Mouse (Mus musculus) adipocyte (in vitro differentiated cells): ENCODE measurements at regions not wholly inside any gene's neighbourhood (a gene's known extent, or its start where the extent isn't known, plus 50 kb on each side); places are given as distances from the start of the nearest gene placed in this dataset.
A peak's percentile ranks its signal among the peaks of the same experiment; 100 is the strongest.

Source experiments
- DNase-seq: peaks from one replicate; pipeline ENCODE4 v3.0.0-alpha.2; 2016; ENCODE audit warnings: low spot score

DNA sequence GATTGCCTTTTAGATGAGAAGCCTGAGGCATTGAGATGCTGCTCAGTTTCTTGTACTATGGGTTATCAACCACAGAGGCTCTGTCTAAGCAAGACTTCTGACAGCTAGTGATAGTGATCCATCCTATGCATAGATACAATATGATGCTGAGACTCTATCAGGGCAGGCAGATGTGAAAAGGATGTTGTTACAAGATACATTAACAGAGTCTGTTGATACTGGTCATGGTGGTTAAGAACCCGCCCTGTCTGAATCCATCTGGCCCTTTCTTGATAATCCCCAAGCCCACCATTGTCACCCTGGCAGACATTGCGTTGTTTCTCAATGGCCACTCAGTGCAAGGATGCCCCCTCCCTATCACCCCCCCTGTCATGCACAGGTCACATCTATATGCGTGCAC is 327.8 kb upstream of the Camk1g start:
- DNase-seq = no peak

DNA sequence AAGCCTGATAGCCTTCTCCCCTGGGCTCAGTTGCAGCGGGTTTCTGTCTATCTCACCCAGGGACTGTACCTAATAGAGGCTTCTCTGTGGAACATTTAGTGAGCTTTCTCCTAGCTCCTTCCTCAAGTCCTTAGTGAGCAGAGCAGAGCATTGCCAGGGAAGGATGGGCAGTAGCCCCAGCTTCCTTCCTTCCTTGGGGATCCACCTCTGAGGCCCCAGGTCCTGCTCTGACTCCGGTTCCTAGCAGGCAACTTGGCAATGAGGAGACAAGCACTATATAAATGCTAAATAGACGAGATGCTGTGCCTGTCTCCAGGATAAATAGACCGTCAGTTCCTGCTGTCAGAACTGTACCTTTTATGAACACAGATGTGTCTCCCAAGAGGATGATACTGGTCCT is 326.9 kb upstream of the Camk1g start:
- no peak for DNase-seq

DNA sequence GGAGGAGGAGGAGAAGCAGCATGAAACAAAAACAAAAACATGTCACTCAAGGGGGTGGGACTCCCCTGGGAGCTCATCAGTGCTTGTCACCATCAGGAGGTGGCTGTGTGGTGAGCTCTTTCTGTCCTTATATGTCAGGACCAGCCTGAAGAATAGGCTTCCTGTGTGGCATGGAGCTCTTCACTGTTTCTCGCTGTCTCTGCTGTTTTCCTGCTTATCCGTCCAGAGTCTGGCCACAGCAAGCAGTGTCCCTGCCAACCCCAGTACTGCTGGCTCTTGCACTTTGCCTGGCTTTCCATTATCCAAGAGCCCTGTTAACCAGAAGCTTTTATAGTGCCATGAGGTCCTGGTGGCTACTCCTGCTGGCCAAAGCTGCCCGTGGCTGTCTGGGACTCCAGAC is 322.9 kb upstream of the Camk1g start:
- DNase-seq = peak; percentile 50

DNA sequence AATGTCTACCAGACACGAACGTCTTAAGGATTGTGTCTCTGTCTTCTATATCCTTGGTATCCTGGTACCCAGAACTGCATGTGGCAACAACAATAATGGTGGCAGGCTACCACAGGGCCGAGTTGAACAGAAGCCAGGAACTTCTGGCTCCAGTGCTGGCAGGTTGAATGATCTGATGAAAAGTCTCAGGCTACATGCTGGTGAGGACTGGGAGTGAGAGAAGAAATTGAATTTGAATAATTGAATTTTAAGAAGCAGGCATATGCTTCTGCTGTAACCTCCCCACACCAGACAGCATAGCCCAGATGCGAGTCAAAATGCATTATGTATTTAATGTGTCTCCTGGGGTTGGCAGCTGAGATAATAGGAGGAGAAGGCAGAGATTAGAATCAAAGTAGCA is 319.5 kb upstream of the Camk1g start:
- DNase-seq = no peak

DNA sequence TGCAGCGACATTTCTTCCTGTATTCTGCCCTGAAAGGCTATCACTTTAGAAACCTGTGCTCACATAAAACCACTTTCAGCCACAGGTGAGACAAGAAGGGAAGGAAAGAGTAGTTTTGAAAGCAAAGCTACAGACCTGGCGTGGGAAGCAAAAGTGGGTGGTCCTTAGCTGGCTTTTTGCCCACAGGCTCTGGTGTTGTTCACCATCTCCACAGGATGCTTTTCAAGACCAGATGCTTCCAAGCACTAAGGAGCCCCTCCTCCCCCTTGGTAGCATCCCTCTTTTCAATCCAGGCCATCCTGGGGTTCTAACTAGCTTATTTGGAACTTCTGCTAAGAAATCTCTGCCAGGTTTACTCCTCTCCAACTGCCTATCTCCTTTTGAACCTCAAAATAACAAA is 312.8 kb upstream of the Camk1g start:
- DNase-seq = no peak

DNA sequence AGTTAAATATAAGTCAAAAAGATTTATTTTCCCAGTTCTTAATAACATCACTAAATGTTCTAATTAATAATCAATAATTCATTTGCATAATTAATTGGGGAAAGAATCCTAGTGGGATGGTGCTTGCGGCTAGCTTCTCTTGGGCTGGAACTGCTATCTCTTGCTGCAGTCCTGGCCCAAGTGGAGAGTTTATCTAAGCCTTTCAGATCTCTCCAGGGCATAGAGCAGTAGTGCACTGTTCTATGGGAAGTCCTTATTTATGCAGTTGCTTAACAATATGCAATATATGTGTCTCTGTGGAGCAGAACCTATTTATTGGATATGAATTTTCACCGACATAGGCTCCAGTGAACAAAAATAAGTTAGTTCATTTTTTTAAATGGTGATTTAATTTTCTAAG is 308.4 kb upstream of the Camk1g start:
- DNase-seq = no peak

DNA sequence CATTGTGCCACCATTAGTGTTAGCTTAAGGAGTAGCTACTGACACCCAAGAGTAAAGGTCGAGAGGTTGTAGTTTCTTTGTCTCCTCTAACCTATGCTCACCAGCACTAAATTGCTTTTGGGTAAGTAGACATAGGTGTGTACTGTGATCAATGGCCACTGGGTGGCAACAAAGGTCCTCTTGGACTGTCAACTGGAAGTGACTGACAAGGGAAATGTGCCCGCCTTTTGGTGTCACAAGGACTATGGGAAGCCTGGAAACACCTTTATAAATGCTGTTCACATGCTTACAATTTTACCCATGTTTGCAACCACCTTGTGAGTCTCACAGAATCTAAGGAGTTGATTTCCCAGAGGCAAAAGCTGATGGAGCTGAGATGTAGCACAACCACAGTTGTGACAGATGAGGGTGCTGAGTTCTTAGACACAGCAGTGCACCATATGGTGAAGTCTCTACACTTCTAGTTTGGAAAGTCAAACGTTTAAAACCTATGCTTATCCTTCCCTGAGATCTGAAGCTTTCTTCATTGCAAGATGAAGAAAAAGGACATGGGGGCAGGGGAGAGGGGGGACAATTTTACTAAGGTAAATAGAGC is 303.2 kb upstream of the Camk1g start:
- peak; percentile 70 for DNase-seq

DNA sequence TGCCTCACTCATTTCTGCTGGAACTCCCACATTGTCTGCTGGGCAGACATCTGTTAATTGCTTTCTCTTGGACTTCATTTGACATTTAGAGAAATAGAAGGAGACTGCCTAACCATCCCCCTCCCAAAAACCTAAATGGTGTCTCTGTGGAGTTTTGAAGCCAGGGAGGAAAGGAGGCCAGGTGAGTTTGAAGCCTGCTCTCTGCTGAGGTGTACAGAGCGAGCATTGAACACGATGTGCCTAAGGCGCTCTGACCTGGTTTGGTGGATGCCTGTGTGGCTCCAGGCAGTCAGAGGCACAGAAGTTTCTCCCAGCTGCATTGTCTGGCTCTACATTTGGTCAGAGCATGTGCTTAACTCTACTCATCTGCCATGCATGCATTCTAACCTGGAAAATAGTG is 302.6 kb upstream of the Camk1g start:
- DNase-seq = no peak

DNA sequence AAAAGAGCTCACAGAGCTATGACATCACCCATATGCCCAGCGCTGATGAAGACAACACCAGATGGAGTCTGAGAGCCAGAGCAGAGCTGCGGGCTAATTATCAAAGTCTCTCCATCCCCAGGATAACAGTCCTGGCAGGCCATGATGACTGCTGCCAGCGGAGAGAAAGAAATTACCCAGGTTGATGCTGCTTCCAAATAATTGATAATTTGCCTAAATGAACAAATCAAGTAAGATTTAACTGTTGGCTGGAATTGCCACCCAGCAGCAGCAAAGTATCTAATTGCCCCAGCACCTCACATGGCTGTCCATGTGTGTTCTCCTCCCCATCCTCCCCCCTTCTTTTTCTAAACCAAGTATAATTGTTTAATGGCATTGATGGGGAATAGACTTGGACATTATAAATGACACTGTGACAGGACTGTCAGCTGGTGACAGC is 301.7 kb upstream of the Camk1g start:
- DNase-seq = no peak

DNA sequence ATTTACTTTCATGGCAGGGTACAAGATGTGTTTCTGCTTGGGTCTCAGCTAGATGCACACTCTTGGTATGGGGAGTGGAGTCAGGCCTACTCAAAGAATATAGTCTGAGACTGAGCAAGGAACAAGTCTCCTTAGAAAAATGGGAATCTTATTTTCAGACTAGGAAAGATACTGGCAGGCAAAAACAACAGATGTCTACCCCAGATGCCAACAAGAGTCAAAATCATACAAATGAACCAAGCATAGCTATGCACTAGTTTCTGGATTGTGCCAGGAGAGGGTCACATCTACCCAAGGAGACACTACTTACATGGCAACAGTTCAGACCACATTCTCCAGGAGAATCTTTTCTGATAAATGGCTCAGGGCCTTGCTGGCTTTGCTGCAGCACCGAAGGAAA is 300.9 kb upstream of the Camk1g start:
- no peak for DNase-seq

DNA sequence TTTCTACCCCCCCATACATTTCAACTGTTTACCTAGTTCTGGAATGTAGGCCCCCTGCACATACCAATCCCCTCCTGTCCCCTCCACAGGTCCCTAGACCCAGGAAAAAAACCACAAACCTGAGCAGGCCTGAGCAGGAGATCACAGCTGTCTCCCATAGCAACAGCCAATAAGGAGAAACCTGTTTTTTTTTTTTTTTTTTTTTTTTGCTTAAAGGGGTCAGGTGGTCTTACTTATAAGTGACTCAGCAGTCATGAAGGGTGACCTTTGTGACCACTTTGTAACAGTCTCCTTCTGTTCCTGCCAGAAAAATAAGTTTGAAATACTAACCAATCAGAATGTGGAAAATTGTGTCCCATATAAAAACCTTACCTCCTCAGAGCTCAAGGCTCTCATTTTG is 299.9 kb upstream of the Camk1g start:
- DNase-seq = no peak

DNA sequence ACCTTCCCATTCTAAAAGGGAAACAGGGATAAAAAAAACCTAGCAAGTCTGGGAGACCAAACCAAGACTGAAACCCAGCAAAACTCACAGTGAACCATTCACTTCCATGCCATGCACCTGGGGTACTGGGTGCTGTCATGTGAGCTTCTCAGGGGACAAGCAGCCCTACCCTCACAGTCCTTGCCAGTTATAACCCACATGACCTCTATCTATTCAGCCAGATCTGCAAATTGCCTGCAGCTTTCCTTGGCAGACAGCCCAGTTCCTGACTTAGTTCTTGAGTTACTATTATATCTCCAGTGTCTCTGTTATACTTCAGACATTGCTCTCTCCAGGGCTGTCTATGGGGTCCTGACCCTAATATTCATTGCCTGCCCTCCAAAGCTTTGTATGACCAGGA is 298.7 kb upstream of the Camk1g start:
- no peak for DNase-seq

DNA sequence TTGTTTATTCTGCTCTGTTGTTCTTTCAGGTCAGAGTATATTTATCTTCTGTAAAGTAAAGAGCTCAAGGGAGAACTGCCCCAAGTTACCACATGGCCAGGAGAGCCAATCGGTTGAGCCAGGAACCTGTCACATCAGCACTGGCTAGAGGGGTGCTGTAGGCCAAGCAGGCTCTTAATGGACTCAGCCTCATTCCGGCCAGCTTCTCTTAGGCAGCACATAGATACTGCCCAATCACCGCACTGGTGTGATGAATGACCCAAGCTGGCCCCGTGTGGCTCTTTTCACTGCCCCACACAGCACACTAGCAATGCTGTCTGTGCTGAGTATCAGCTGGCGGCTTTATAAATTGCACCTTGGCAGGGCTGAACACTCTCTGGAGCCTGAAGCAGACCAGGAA is 295.8 kb upstream of the Camk1g start:
- DNase-seq = no peak

DNA sequence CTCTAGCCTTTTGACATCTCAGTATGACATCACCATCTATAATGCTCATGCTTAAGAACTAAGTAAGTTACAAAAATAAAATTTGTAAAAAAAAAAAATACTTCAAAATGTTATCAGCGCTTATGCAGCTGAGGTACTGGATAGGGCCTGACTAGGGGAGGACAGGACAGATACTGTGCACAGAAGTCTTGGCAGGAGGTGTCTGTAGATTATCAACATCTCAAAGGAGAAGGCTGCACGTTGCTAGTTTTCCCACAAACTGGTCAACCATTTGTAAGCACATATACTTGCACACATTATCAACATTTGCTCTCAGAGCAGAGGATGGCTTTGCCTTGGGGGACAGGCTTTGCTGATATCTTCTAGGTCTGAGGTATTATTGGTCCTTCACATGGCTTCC is 294.5 kb upstream of the Camk1g start:
- DNase-seq = no peak

DNA sequence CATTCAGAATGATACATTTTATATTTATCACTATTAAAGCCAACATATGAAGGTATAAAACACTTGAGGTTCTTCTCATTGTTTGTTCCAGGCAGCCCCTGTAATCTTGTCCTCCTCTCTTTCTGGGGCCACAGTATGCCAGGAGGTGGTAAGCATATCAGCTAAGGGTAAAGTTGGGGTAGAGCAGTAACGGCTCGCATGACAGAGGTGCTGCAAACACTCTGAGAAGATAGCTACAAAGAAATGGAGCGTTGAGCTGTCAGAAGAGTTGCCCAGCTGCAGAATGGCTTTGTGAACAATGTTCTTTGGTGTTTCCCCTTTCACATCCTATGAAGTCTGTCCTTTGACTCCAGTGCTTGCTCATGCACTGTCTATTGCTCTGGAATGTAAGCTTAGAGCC is 293.5 kb upstream of the Camk1g start:
- no peak for DNase-seq

DNA sequence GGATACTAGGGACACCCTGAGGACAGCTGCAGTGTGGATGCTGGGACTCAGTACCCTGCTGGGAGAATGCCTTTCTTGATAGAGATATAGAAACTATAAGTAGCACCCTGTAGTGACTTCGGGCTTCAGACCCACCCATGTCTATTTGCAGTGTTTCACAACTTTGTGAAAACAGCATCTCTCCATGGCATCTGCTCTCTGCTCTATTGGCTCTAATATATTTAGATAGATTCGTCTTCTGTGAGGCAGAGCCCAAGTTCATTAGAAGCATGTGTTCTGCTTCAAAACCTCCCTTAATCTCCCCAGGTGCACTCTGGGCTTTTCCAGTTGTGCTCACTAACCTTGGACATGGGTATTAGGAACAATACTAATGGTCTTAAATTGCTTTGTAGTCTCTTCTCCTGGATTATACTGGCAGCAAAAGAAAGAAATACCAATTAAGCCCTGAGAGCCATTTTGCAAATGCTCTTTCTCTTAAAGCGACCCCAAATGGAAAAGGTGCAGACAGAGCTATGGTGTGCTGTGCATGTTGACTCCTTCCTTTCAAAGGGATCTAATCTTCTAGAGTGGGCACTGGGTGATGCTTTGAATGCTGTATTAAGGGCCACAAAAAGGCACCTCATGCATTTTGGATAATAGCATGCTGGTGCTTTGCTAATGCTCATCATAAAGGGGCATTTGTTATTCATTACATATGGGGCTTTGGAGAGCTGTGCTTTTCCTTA is 292.2 kb upstream of the Camk1g start:
- no peak for DNase-seq

DNA sequence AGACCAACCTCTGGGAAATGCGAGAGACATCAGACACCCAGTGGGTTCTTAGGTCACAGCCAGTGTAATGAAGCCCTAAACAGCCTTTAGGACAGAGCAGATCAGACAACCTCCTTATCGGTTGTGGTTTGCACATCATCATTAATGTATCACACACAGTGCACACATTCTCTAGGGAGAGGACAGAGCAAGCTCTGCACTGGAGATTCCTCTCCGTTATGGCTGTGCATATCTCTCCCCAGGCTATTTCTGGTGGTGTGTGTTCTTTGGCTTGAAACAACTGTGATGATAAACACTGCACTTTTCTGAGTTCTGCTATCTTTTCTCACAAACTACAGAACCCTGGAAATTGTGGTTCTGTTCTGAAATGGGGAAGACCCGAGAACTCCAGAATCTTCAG is 291.3 kb upstream of the Camk1g start:
- no peak for DNase-seq

DNA sequence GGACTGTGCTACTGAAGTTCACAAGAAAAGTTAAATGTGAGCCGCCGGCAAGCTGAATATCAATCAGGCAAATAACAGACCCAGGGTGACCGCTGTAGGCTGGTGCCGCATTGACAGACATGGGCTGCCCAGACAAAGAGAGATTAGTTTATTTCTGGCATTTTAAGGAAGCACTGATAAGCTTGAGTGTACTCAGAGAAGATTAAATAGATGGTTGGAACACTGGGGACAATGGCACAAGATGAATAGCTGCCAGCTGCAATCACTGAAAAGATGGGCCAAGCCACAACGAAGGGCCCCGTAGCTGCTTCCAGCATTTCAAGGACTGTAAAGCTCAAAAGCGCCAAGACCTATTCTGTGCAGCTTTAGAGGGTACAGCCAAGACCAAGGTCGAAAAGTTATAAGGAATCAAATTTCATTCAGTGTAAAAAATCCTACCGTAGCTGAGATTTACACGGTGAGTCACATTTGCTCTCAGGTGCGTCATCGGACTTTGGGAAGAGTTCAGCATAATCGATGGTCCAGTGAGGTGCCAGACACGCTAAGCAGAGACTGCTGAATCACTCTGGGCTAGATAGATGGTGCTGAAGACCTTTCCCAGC is 285.1 kb upstream of the Camk1g start:
- no peak for DNase-seq

DNA sequence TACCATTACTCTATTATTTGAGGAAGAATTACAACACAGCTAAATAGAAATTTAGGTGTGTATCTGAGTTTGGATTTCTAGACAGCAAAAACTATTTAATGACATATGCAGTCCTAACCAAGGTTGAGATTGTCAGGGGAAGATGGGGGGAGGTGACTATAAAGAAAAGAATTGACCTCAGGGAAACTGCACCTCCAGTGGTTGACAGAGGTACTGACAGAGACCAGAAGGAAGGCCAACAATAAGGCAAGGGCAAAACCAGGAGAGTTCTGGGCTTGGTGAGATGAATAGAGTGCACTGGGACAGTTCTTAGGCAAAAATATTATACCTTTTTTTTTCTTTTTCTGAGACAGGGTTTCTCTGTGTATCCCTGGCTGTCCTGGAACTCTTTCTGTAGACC is 280.2 kb upstream of the Camk1g start:
- no peak for DNase-seq

DNA sequence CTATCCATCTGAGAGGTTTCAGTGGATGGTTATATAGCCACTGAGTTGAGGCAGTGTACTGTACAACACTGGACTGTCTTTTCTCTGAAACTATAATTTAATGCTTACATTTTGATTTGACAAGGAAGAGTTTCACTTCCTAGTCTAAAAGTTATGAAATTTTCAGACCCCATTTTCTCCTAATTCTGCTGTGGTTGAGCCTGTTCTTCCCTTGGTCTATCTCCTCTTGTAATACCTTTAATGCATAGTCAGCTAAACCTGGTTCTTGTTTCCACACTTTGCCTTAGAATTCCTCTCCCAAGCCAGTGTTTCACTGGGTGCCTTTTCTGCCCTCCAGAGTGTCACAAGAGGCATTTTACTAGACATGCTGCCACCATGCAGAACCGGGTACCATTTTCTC is 279.3 kb upstream of the Camk1g start:
- no peak for DNase-seq

DNA sequence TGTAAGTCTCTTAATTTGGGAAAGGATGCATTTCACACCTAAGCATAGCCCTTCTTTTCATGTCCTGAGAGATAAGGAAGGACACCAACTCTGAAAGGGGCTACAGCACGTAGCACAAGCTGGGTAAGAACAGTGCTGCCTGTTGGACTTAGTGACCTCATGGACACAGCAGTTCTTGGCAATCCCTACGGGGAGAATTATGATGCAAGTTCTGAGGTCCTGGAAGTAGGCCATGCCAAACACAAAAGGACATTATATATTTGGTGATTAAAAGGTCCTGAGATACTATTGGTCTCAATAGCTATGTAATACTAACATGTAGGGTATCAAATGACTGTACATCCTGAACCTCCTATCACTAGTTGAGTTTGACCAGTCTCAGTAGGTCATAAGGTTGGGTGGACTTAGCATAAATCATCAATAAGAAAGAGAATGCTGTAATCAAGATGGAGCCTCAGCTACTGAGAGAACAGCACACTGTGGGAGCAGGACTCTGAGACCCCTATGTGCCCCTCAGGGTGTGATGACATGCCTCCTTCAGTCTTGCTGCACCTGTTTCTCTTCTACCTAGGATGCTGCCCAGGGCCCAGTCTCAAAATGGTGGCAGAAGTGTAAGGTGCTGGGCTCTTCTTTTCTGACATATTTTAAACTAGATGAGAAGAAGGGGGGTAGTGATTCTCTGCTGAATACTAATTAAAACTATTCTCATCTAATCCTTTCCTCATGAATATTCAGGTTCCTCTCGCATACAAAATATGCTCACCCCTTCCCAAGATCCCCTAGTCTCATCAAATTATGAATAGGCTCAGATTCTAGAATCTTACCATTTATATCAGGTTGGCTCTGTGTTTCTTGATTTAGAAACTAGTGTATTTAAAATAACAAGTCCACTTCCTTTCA is 277.5 kb upstream of the Camk1g start:
- peak; percentile 75 for DNase-seq

DNA sequence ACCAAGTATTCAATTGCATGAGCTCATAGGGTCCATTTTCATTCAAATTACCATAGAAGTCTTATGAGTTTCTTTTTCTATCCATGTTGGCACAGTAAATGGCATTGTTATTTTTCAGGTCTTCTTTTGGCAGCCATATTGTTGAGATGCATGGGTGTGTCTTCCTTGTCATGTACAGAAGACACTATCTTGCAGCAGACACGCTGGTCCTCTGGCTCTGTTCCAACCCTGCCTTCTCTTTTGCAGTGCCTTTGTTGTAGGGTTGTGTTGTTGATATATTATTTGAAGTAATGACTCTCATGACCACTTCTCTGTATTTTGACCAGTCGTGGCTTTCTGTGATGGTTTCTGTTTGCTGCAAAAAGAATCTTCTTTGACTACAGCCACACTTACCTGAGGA is 274.4 kb upstream of the Camk1g start:
- no peak for DNase-seq

DNA sequence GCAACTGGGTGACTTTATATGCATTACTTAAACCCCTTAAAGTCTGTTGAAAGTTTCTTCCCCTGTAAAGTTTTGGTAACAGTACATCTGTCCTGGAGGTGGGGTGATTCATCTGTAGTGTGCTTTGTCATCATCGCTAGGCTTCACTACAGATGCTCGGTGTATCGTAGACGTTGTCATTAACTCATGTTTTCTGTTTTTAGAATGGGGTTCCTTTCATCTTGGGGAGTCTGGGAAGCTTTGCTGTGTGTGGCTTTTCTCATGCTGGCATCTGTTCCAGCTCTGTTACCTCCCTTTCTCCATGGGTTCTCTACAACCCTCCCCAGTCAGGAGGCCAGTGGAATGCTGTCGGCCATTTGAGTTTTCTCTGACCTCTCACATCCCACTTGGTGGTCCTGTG is 266.4 kb upstream of the Camk1g start:
- no peak for DNase-seq
